Mouse (Mus musculus) spleen, postnatal 4 days (tissue): ENCODE measurements around the gene Rbbp6.

Experiments
- DNase-seq, 2 experiments: peaks; one replicate each; pipeline ENCODE4 v3.0.0; 2022; ENCODE audit warnings: low spot score in 2 of 2

The Rbbp6 gene

DNA sequence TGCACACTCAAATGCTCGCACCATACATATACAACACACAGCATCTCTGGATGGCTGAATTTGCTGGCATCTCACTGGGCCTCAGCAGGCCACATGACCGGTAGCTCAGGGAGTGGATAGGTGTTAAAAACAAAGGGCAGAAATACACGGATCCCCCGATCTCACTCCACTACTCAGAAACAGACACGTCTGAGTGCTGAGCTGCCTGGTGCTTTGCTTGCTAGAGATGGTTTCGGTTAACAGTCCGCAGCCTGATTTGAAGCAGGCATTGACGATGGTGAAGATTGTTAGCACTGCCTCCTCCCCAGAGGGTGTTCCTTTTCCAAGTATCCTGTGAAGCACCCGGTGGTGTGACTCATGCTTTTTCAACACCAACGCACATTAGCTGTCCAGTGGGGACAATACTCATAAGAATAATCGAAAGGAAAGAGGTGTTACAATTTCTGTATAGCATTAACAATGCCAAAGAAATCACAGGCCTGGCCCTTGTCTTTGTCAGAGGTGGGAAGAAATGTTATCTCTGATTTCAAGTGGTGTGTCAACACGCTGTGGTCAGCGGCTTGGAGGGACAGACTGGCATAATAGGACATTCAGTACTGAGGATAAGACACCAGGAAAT, 81.1 kb downstream of the Rbbp6 start:
- no peak for DNase-seq
